Mouse (Mus musculus): ENCODE data around the gene 1700001O22Rik. TPM values are rescaled to one million over a fixed set of nuclear protein-coding genes. Genes with fewer than 3 reads are reported as not detected.

The 1700001O22Rik gene
- polyA plus RNA-seq (2015; fragmentation: Nextera tagmentation; extraction: Ambion mirVana), result 2.8 and 2.9 TPM in 2 replicates

DNA sequence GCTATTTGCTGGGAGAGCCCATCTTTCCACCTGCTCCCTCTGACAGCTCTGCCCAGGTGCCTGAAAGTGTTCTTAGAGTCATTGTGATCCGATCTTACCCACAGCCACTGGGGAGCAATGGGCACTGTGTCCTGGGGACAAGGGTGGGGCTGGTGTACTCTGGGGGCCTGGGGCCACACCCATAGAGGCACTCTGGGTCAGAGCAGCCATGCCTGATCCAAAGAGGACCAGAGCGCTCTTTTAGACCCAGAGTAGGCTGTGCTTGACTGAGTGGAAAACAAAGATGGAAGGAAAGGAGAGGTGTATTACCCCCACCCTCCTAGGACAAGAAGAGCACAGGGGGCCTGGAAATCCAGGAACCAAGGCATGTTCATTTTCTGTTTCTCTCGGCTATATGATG lies at the start of gene 1700001O22Rik:
Gene 1700001O22Rik, minus strand, starts transcription at position 58 of the 400 bp plus-strand sequence.
- Histone ChIP-seq H3K9ac (0 out of 2 replicates have a peak within 1 kb of the TSS, but pooled peaks have one; percentile 4), H3K36me3 (no peaks in the 10 kb centered on the region), H3K27me3 (peaks cover 43% of the 10 kb centered on the region), H3K27ac (no peak within 1 kb of the TSS), H3K4me1 (peaks cover 31% of the 10 kb centered on the region), H3K4me2 (no peak within 1 kb of the TSS), H3K9me3 (no peaks in the 10 kb centered on the region), H3K4me3 (no peak within 1 kb of the TSS)
- ATAC-seq (ENCODE audit: insufficient number of reproducible peaks, insufficient read depth, low FRiP score, low TSS enrichment, low read depth), result no peak
- WGBS, result 88% methylated on average over 3 of the region's 3 CpGs

DNA sequence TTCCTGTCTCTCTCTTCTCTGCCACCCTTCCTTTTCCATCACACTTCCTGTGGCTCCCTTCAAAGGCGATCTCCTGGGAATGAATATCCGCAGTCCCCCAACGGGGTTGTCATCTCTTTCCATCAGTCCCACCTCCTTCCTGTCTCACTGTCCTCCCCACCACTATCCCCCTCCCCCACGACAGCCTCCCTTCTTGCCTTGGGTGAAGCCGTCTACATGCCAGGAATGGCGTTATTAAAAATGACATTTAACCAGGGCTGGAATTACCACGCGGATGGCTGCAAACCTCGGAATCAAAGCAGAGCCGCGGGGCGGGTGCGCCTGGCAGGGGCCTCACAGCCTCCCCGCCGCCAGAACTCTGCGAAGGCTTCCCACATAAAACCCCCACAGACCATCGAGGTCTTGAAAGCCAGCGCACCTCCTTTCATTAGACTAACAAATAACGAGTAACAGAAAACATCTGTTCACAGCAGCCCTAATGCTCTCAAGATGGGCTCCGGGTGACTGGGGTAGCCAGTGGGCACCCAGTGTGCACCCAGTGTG lies 49.4 kb upstream of the 1700001O22Rik start:
- Histone ChIP-seq H3K4me2 (peak overlapping the region; percentile 42), H3K4me1 (peaks cover 95% of the 10 kb centered on the region), H3K27ac (peak overlapping the region; percentile 91), H3K4me3 (peak overlapping the region; percentile 9; the same call in 1 of the 2 replicates), H3K9me3 (no peaks in the 10 kb centered on the region), H3K27me3 (no peaks in the 10 kb centered on the region), H3K36me3 (no peaks in the 10 kb centered on the region), H3K9ac (peak overlapping the region; percentile 47)
- WGBS, result 6% methylated on average over 20 of the region's 20 CpGs
- 0 out of 2 replicates have a peak, but pooled peaks have one; percentile 22 for ATAC-seq (ENCODE audit: insufficient number of reproducible peaks, insufficient read depth, low FRiP score, low TSS enrichment, low read depth)

- Histone ChIP-seq H3K4me1 (peaks cover 94% of the 10 kb centered on the region), H3K4me2 (peak overlapping the region; percentile 35), H3K9ac (peak overlapping the region; percentile 47; the same call in 1 of the 2 replicates), H3K4me3 (no peak overlapping the region), H3K36me3 (no peaks in the 10 kb centered on the region), H3K9me3 (no peaks in the 10 kb centered on the region), H3K27me3 (peaks cover 5% of the 10 kb centered on the region; the same call in 1 of the 2 replicates), H3K27ac (peak overlapping the region; percentile 91)
- no peak for ATAC-seq (ENCODE audit: insufficient number of reproducible peaks, insufficient read depth, low FRiP score, low TSS enrichment, low read depth)
- 28% methylated on average over 6 of the region's 6 CpGs for WGBS
Measured at GRCm38 (mm10) chr2:30850581-30850980, 47.1 kb upstream of the 1700001O22Rik start.

DNA sequence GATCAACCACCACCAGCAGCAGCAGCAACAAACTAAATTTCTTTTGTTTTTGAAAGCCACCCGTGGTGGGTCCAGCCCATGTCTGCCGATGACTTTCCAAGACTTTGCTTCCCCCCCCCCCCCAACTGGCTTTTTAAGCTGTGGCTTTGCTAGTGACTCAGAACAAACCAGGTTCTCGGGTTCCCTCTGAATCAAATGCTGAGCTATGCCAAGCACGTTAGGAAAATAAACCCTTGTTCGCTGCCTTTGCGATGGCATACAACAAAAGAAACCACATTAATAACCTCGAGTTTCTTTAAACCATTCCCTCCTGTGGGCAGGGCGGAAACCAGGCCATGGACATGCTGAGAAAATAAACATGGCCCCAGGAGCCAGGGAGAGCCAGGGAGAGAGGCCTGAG lies 44.7 kb upstream of the 1700001O22Rik start:
- no peak for ATAC-seq (ENCODE audit: insufficient number of reproducible peaks, insufficient read depth, low FRiP score, low TSS enrichment, low read depth)
- 21% methylated on average over 8 of the region's 8 CpGs for WGBS
- no peaks in the 10 kb centered on the region for H3K9me3 ChIP-seq
- no peaks in the 10 kb centered on the region for H3K36me3 ChIP-seq
- 0 out of 2 replicates have a peak overlapping the region, but pooled peaks have one; percentile 51 for H3K9ac ChIP-seq
- peak overlapping the region; percentile 82 for H3K4me2 ChIP-seq
- H3K4me1 ChIP-seq, result peaks cover 87% of the 10 kb centered on the region
- peak overlapping the region; percentile 92 for H3K27ac ChIP-seq
- peaks cover 5% of the 10 kb centered on the region for H3K27me3 ChIP-seq
- H3K4me3 ChIP-seq, result peak overlapping the region; percentile 79

- peak overlapping the region; percentile 98 for H3K9ac ChIP-seq
- peak overlapping the region; percentile 79 for H3K4me3 ChIP-seq
- peak overlapping the region; percentile 82 for H3K4me2 ChIP-seq
- H3K27ac ChIP-seq, result peak overlapping the region; percentile 92
- no peaks in the 10 kb centered on the region for H3K9me3 ChIP-seq
- ATAC-seq (ENCODE audit: insufficient number of reproducible peaks, insufficient read depth, low FRiP score, low TSS enrichment, low read depth), result 0 out of 2 replicates have a peak, but pooled peaks have one; percentile 21
- peaks cover 80% of the 10 kb centered on the region for H3K4me1 ChIP-seq
- peaks cover 5% of the 10 kb centered on the region for H3K27me3 ChIP-seq
- 11% methylated on average over 6 of the region's 6 CpGs for WGBS
- no peaks in the 10 kb centered on the region for H3K36me3 ChIP-seq
Measured at GRCm38 (mm10) chr2:30846723-30847122, 43.3 kb upstream of the 1700001O22Rik start.

- peaks cover 5% of the 10 kb centered on the region for H3K27me3 ChIP-seq
- peak overlapping the region; percentile 79 for H3K4me3 ChIP-seq
- peak overlapping the region; percentile 92 for H3K27ac ChIP-seq
- no peak for ATAC-seq (ENCODE audit: insufficient number of reproducible peaks, insufficient read depth, low FRiP score, low TSS enrichment, low read depth)
- H3K9me3 ChIP-seq, result no peaks in the 10 kb centered on the region
- peaks cover 75% of the 10 kb centered on the region for H3K4me1 ChIP-seq
- H3K9ac ChIP-seq, result peak overlapping the region; percentile 98
- peak overlapping the region; percentile 82 for H3K4me2 ChIP-seq
- 27% methylated on average over 8 of the region's 8 CpGs for WGBS
- H3K36me3 ChIP-seq, result no peaks in the 10 kb centered on the region
Measured at GRCm38 (mm10) chr2:30846236-30846635, 42.8 kb upstream of the 1700001O22Rik start.

GRCm38 (mm10) chr2:30845152-30846070 lies 42.0 kb upstream of the 1700001O22Rik start:
- H3K4me2 ChIP-seq, result peak overlapping the region; percentile 82
- no peaks in the 10 kb centered on the region for H3K36me3 ChIP-seq
- no peaks in the 10 kb centered on the region for H3K9me3 ChIP-seq
- H3K27ac ChIP-seq, result peak overlapping the region; percentile 92
- ATAC-seq (ENCODE audit: insufficient number of reproducible peaks, insufficient read depth, low FRiP score, low TSS enrichment, low read depth), result peak; percentile 27; the same call in 1 of the 2 replicates
- H3K27me3 ChIP-seq, result peaks cover 5% of the 10 kb centered on the region
- under 1% methylated on average over 79 of the region's 80 CpGs for WGBS
- H3K9ac ChIP-seq, result peak overlapping the region; percentile 98
- H3K4me1 ChIP-seq, result peaks cover 67% of the 10 kb centered on the region
- peak overlapping the region; percentile 79 for H3K4me3 ChIP-seq

- Histone ChIP-seq H3K4me3 (no peak overlapping the region), H3K27me3 (peaks cover 5% of the 10 kb centered on the region), H3K36me3 (no peaks in the 10 kb centered on the region), H3K4me2 (no peak overlapping the region), H3K4me1 (peaks cover 52% of the 10 kb centered on the region), H3K27ac (peak overlapping the region; percentile 73), H3K9me3 (no peaks in the 10 kb centered on the region), H3K9ac (no peak overlapping the region)
- WGBS, result 44% methylated on average over 10 of the region's 10 CpGs
- no peak for ATAC-seq (ENCODE audit: insufficient number of reproducible peaks, insufficient read depth, low FRiP score, low TSS enrichment, low read depth)
Measured at GRCm38 (mm10) chr2:30842615-30843014, 39.2 kb upstream of the 1700001O22Rik start.

- 0 out of 2 replicates have a peak overlapping the region, but pooled peaks have one; percentile 32 for H3K9ac ChIP-seq
- H3K4me3 ChIP-seq, result no peak overlapping the region
- peak overlapping the region; percentile 97 for H3K27ac ChIP-seq
- no peaks in the 10 kb centered on the region for H3K9me3 ChIP-seq
- 5% methylated on average over 21 of the region's 21 CpGs for WGBS
- no peaks in the 10 kb centered on the region for H3K36me3 ChIP-seq
- H3K4me2 ChIP-seq, result peak overlapping the region; percentile 38
- no peaks in the 10 kb centered on the region for H3K27me3 ChIP-seq
- ATAC-seq (ENCODE audit: insufficient number of reproducible peaks, insufficient read depth, low FRiP score, low TSS enrichment, low read depth), result peak; percentile 29; the same call in 1 of the 2 replicates
- H3K4me1 ChIP-seq, result peaks cover 64% of the 10 kb centered on the region
Measured at GRCm38 (mm10) chr2:30836238-30836990, 33.0 kb upstream of the 1700001O22Rik start.

DNA sequence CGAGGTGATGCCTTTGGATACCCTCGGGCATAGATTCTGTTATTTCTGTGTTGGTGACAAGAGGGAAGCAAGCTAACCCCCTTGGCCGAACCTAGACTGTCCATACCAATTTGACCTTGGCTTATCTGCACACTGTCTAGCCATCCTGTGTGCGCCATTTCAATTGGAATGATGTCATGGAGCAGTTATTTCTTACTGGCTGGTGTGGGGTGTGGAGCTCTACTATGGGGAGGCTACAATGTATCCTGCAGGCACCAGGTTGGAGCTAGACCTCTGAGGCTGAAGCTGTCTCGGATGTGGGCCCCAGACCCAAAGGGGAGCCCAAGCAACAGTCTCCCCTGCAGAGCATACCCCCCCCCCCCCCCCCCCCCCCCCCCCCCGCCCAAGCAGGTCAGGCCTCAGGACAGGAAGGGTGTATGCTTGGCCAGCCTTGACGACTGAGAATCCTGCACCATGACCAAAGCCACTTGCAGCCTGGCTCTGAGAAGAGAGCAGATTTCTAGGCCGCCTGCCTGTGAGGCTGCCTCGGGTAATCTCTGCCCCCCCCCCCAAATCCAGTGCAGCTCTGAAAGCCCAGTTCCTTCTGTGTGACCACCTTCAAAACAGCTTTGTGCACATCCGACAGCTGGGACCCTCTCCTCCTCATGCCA lies 31.0 kb upstream of the 1700001O22Rik start, which contains the start of gene Prrx2:
Gene Prrx2, plus strand, starts transcription at position 600 of the 650 bp plus-strand sequence.
- H3K9me3 ChIP-seq, result no peaks in the 10 kb centered on the region
- H3K4me3 ChIP-seq, result no peak within 1 kb of the TSS
- ATAC-seq (ENCODE audit: insufficient number of reproducible peaks, insufficient read depth, low FRiP score, low TSS enrichment, low read depth), result 0 out of 2 replicates have a peak, but pooled peaks have one; percentile 21
- no peaks in the 10 kb centered on the region for H3K27me3 ChIP-seq
- no peaks in the 10 kb centered on the region for H3K36me3 ChIP-seq
- peak within 1 kb of the TSS; percentile 36; the same call in 1 of the 2 replicates for H3K9ac ChIP-seq
- peak within 1 kb of the TSS; percentile 46 for H3K4me2 ChIP-seq
- H3K4me1 ChIP-seq, result peaks cover 59% of the 10 kb centered on the region
- H3K27ac ChIP-seq, result peak within 1 kb of the TSS; percentile 97
- 31% methylated on average over 9 of the region's 10 CpGs for WGBS
